Mouse (Mus musculus): Measurements from ENCODE around the gene Ccdc34.
"Not testable (repeated sequence)": the region's sequence is repeated elsewhere in the genome, so short reads cannot be mapped to it uniquely, and the experiment has no call there.

Ccdc34 gene

GRCm38 (mm10) chr2:110077655-110078054 is 60.0 kb downstream of the Ccdc34 start:
- no peak for DNase-seq (ENCODE audit: extremely low spot score, low spot score)

GRCm38 (mm10) chr2:110080532-110080931 is 62.9 kb downstream of the Ccdc34 start:
- no peak for DNase-seq (ENCODE audit: extremely low spot score, low spot score)

DNA sequence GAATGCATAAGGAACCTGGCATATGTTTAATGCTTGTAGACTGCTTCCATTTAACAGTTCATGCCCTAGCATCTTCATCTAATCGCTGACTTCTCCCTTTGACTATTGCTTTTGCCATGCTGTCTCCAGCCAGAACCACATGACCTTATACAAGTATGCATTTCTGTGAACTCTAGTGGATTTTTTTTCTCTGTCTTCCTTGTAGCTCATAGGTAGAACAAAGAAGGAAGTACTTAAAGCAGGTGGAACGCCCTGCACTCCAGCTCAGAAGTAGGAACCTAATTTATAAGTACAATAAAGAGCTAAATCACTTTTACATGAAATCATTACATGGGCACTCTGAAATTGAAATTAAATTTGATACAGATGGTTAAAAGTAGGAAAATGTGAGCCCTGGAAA is 65.4 kb downstream of the Ccdc34 start:
- DNase-seq (ENCODE audit: extremely low spot score, low spot score), result no peak

DNA sequence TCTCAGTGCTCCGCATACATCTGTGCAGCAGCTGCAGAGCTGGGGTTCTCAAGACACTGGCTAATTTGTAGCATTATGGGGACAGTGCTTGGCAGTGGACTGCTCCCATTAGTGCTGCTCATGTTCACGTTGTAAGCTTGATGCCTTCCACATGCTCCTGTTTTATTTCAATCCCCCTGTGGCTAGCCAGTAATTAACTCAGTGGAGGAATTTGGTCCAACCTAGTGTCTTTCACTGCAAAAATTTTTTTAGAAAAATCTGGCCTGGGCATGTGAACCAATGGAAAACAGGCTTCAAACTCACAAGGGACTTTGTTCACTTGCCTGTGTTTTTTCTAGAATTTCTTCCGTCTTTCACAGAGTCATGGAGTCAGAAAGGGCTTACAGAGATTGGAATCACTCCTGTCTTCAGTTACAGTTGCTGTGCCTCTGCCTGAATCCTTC is 68.1 kb downstream of the Ccdc34 start:
- peak; percentile 60 for DNase-seq (ENCODE audit: extremely low spot score, low spot score)

- no peak for DNase-seq (ENCODE audit: extremely low spot score, low spot score)
These were observed 96.5 kb downstream of the Ccdc34 start for GRCm38 (mm10) chr2:110114133-110114532.

DNA sequence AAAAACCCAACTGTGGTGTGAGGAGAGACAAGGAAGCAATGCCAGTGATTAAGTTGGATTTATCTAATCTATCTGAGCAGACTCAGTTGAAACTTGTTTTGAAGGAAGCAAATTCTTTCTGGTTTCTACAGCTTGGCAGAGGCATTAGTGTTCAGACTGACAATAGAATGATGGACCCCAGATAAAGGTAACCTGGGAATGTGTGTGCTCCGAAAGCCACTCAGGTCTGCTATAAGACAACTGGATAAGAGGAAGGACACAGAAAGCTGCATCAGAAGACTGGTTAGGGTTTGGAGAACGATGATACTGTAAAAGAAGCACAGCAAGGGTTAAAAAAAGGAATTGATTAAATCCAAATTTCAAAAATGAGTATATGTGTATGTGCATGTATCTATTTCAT is 111.8 kb downstream of the Ccdc34 start:
- DNase-seq (ENCODE audit: extremely low spot score, low spot score), result no peak

- no peak for DNase-seq (ENCODE audit: extremely low spot score, low spot score)
These were observed 114.0 kb downstream of the Ccdc34 start for GRCm38 (mm10) chr2:110131573-110131972.

- no peak for DNase-seq (ENCODE audit: extremely low spot score, low spot score)
These were observed 115.9 kb downstream of the Ccdc34 start for GRCm38 (mm10) chr2:110133356-110134115.

DNA sequence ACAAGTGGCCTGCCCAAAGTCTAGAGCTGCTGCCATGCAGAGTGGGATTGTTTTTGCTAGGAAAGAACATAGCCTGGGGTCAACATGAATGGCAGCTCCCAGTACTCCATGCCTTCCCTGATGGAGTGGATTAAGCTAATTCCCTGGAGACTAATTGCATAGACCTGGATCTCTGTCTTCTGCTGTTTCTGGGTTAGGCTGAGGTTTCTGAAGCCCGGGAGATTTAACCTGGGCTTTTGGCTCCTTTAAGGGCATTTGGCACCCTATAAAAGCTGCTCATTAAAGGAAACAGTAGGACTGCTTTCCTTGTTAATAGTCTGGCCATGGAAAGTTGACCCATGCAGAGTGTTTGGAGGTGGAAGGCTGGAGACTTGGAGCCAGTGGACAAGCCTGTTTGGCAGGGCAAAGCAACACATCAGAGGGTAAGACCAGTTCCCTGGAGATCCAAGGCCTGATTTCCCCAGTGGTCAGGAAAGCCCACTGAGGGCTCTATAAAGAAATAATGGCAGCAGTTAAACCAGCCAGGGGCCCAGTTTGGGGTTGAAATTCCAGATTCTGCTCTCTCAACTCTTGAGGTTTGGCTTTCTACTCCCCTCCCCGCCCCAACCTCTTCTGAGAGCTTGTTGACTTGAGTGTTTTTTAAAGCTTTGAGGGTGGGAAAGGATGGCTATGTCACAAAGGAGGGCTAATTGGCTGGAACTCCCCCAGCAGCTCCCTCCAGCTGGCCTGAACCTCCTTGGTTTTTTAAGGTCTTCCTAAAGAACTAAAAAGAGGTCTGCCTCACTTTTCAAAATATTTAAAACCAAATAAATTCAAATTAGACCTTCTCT is 117.4 kb downstream of the Ccdc34 start:
- DNase-seq (ENCODE audit: extremely low spot score, low spot score), result no peak

GRCm38 (mm10) chr2:110137291-110137690 is 119.7 kb downstream of the Ccdc34 start:
- no peak for DNase-seq (ENCODE audit: extremely low spot score, low spot score)

DNA sequence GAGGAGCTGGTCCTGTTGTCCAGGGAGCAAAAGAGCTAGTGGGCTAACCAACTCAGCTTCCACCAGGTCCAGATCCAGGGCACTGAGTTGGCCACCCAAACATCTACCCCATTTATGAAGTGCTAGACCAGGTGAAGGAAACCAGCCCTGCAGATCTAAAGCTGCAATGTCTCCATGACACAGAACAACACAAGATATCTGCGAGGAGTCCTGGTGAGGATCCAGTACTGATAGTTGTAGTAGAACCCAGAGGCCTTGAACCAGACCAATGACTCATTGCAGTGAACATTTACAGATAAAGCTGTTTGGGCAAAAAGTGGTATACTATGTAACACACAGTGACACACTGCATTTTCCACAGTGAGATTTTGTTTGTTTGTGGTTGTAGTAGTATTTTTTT is 120.5 kb downstream of the Ccdc34 start:
- DNase-seq (ENCODE audit: extremely low spot score, low spot score), result no peak

DNA sequence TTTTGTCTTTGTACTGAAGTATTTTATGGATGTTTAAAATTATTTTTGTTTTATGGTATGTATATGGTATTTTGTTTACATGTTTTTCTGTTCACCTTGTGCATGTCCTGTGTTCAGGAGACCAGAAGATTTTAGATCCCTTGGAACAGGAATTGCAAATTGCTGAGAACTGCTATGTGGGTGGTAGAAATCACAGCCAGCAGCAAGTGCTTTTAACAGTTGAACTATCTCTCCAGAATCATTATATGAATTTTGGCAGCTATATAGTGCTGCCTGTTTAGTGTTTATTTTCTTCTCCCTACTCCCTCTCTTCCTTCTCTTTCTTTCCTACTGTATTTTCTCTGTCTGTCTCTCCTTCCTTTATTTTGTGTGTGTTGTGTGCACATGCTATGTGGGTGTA is 130.4 kb downstream of the Ccdc34 start:
- DNase-seq (ENCODE audit: extremely low spot score, low spot score), result not testable (repeated sequence)

- DNase-seq (ENCODE audit: extremely low spot score, low spot score), result no peak
These were observed 131.6 kb downstream of the Ccdc34 start for GRCm38 (mm10) chr2:110149246-110149645.

DNA sequence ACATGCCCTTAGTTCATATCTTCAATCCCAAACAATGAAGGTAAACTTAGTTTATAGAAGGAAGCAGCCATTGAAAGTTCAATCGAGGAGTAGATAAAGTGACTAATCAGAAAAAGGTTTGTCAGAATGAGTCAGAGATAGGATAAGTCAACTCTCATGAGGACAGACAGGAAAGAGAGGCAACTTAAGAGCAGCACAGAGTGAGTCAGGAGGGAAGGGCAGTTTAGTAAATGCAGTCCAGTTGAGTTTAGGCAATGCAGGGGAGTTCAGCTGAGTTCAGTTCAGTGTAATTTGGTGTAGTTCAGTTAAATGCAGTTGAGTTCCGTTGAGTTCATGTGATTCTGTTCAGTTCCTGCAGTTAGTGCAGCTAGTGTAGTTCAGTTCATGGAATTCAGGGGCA is 138.7 kb downstream of the Ccdc34 start:
- DNase-seq (ENCODE audit: extremely low spot score, low spot score), result no peak

GRCm38 (mm10) chr2:110165003-110165402 is 147.4 kb downstream of the Ccdc34 start:
- DNase-seq (ENCODE audit: extremely low spot score, low spot score), result no peak

GRCm38 (mm10) chr2:110167694-110168093 is 150.1 kb downstream of the Ccdc34 start:
- DNase-seq (ENCODE audit: extremely low spot score, low spot score), result no peak

- no peak for DNase-seq (ENCODE audit: extremely low spot score, low spot score)
These were observed 150.7 kb downstream of the Ccdc34 start for GRCm38 (mm10) chr2:110168361-110168760.

DNA sequence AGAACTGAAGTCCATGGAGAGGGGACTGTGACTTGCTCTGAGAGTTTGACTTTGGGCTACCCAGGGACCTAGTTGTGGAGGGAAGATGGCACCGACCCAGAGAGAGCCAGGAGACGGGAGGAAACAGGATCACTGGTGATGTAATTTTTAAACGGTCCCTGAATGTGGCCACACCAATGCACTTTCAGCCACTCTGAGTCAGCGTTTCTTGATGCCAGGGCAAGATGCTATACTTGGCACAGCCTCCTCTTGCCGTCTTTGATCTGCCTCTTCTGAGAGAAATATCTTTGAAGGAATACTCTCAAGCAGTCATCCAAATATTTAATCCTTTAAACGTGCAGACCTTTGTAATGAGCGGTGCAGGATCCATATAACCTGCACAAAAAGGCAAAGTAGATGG is 154.8 kb downstream of the Ccdc34 start:
- DNase-seq (ENCODE audit: extremely low spot score, low spot score), result no peak

DNA sequence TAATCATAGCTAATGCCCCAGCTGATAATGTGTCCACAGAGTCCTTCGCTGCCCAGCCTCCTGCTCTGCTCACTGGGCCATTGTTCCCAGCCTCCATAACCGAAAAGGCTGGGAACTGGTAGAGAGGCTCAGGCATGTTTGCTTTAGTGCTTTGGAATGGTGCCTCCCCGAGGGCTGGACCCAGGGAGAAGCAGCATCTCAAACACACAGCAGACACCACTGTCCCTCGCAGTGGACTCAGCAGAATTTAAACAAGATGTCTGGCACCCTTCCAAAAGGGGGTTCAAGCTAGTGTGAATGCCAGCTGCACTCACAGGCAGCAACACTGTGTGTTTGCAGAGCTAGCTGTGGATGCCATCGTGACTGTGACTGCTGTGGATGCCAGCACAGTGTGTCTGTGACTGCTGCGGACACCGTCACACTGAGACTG is 156.2 kb downstream of the Ccdc34 start:
- DNase-seq (ENCODE audit: extremely low spot score, low spot score), result no peak

- DNase-seq (ENCODE audit: extremely low spot score, low spot score), result no peak
These were observed 159.3 kb downstream of the Ccdc34 start for GRCm38 (mm10) chr2:110176761-110177400.

DNA sequence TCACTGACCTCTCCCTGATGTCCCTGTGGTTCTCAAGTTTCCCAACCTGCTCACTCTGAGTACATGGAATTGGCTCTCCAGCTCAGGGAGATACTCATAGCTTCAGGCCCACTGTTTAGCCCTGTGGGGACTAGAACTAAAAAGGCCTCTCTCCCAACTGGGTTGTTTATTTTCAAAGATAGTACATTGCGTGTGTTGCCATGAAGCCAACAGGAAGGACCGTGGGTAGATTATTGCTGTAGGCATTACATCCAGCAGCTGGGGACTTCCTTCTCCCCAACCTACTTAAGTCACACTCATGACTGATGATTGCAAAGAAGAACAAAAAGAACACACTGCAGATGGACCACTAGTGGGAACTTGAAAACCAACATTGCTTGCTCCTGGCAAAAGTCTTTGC is 159.8 kb downstream of the Ccdc34 start:
- DNase-seq (ENCODE audit: extremely low spot score, low spot score), result no peak

- no peak for DNase-seq (ENCODE audit: extremely low spot score, low spot score)
These were observed 160.3 kb downstream of the Ccdc34 start for GRCm38 (mm10) chr2:110177879-110178278.
